Mouse (Mus musculus): ENCODE results near the gene Mamdc2. TPM values are rescaled to one million over a fixed set of nuclear protein-coding genes. Genes with fewer than 3 reads are reported as not detected.

Gene Mamdc2
- polyA plus RNA-seq, 1 experiment = 0.95 TPM

GRCm38 (mm10) chr19:23332883-23333282 is 115.4 kb downstream of the Mamdc2 start:
- Histone ChIP-seq H3K4me3 (ENCODE audit: insufficient read depth, low read depth, low read length) (no peak overlapping the region), H3K36me3 (ENCODE audit: control insufficient read depth, insufficient read depth, low read length) (no peaks in the 10 kb centered on the region), H3K27ac (ENCODE audit: insufficient read depth, low read depth, low read length) (no peak overlapping the region), H3K27me3 (replicated peaks; ENCODE audit: control insufficient read depth, insufficient read depth, low read length) (no peaks in the 10 kb centered on the region), H3K4me1 (ENCODE audit: control insufficient read depth, insufficient read depth, low read length) (no peaks in the 10 kb centered on the region)
- TF ChIP-seq CTCF (conservative IDR thresholded peaks at IDR 0.05; ENCODE audit: insufficient read depth, insufficient read length, low read depth, low read length) = no peak
- TF ChIP-seq POLR2A (IDR thresholded peaks at IDR 0.05; ENCODE audit: low read depth, low read length) = no peak
- no peak for DNase-seq
- WGBS = 91% methylated on average over 1 of the region's 1 CpGs

- TF ChIP-seq POLR2A (IDR thresholded peaks at IDR 0.05; ENCODE audit: low read depth, low read length) (no peak), CTCF (conservative IDR thresholded peaks at IDR 0.05; ENCODE audit: insufficient read depth, insufficient read length, low read depth, low read length) (no peak)
- no peak for DNase-seq
- Histone ChIP-seq H3K27ac (ENCODE audit: insufficient read depth, low read depth, low read length) (no peak overlapping the region), H3K4me3 (ENCODE audit: insufficient read depth, low read depth, low read length) (no peak overlapping the region), H3K27me3 (replicated peaks; ENCODE audit: control insufficient read depth, insufficient read depth, low read length) (no peaks in the 10 kb centered on the region), H3K36me3 (ENCODE audit: control insufficient read depth, insufficient read depth, low read length) (no peaks in the 10 kb centered on the region), H3K4me1 (ENCODE audit: control insufficient read depth, insufficient read depth, low read length) (no peaks in the 10 kb centered on the region)
- 41% methylated on average over 6 of the region's 6 CpGs for WGBS
Observed at GRCm38 (mm10) chr19:23330842-23331241, 117.4 kb downstream of the Mamdc2 start.

- H3K27ac ChIP-seq (ENCODE audit: insufficient read depth, low read depth, low read length) = no peak overlapping the region
- no peaks in the 10 kb centered on the region for H3K27me3 ChIP-seq (replicated peaks; ENCODE audit: control insufficient read depth, insufficient read depth, low read length)
- WGBS = 95% methylated on average over 2 of the region's 2 CpGs
- TF ChIP-seq CTCF (conservative IDR thresholded peaks at IDR 0.05; ENCODE audit: insufficient read depth, insufficient read length, low read depth, low read length) (no peak), POLR2A (IDR thresholded peaks at IDR 0.05; ENCODE audit: low read depth, low read length) (no peak)
- H3K4me1 ChIP-seq (ENCODE audit: control insufficient read depth, insufficient read depth, low read length) = no peaks in the 10 kb centered on the region
- no peak for DNase-seq
- no peaks in the 10 kb centered on the region for H3K36me3 ChIP-seq (ENCODE audit: control insufficient read depth, insufficient read depth, low read length)
- no peak overlapping the region for H3K4me3 ChIP-seq (ENCODE audit: insufficient read depth, low read depth, low read length)
Observed at GRCm38 (mm10) chr19:23329346-23329745, 118.9 kb downstream of the Mamdc2 start.

- TF ChIP-seq POLR2A (IDR thresholded peaks at IDR 0.05; ENCODE audit: low read depth, low read length) = no peak
- no peak for TF ChIP-seq CTCF (conservative IDR thresholded peaks at IDR 0.05; ENCODE audit: insufficient read depth, insufficient read length, low read depth, low read length)
- Histone ChIP-seq H3K27ac (ENCODE audit: insufficient read depth, low read depth, low read length) (no peak overlapping the region), H3K36me3 (ENCODE audit: control insufficient read depth, insufficient read depth, low read length) (no peaks in the 10 kb centered on the region), H3K4me1 (ENCODE audit: control insufficient read depth, insufficient read depth, low read length) (no peaks in the 10 kb centered on the region), H3K27me3 (replicated peaks; ENCODE audit: control insufficient read depth, insufficient read depth, low read length) (no peaks in the 10 kb centered on the region), H3K4me3 (ENCODE audit: insufficient read depth, low read depth, low read length) (no peak overlapping the region)
- WGBS = 91% methylated on average over 3 of the region's 3 CpGs
- no peak for DNase-seq
Observed at GRCm38 (mm10) chr19:23327056-23327640, 121.1 kb downstream of the Mamdc2 start.

GRCm38 (mm10) chr19:23323107-23323506 is 125.1 kb downstream of the Mamdc2 start:
- TF ChIP-seq CTCF (conservative IDR thresholded peaks at IDR 0.05; ENCODE audit: insufficient read depth, insufficient read length, low read depth, low read length) (no peak), POLR2A (IDR thresholded peaks at IDR 0.05; ENCODE audit: low read depth, low read length) (no peak)
- Histone ChIP-seq H3K4me1 (ENCODE audit: control insufficient read depth, insufficient read depth, low read length) (no peaks in the 10 kb centered on the region), H3K27me3 (replicated peaks; ENCODE audit: control insufficient read depth, insufficient read depth, low read length) (no peaks in the 10 kb centered on the region), H3K4me3 (ENCODE audit: insufficient read depth, low read depth, low read length) (no peak overlapping the region), H3K27ac (ENCODE audit: insufficient read depth, low read depth, low read length) (no peak overlapping the region), H3K36me3 (ENCODE audit: control insufficient read depth, insufficient read depth, low read length) (no peaks in the 10 kb centered on the region)
- no peak for DNase-seq
- WGBS = 67% methylated on average over 3 of the region's 3 CpGs

- TF ChIP-seq POLR2A (IDR thresholded peaks at IDR 0.05; ENCODE audit: low read depth, low read length) (no peak), CTCF (conservative IDR thresholded peaks at IDR 0.05; ENCODE audit: insufficient read depth, insufficient read length, low read depth, low read length) (no peak)
- H3K27ac ChIP-seq (ENCODE audit: insufficient read depth, low read depth, low read length) = no peak overlapping the region
- no peaks in the 10 kb centered on the region for H3K36me3 ChIP-seq (ENCODE audit: control insufficient read depth, insufficient read depth, low read length)
- no peaks in the 10 kb centered on the region for H3K27me3 ChIP-seq (replicated peaks; ENCODE audit: control insufficient read depth, insufficient read depth, low read length)
- 84% methylated on average over 5 of the region's 5 CpGs for WGBS
- no peak overlapping the region for H3K4me3 ChIP-seq (ENCODE audit: insufficient read depth, low read depth, low read length)
- no peak for DNase-seq
- H3K4me1 ChIP-seq (ENCODE audit: control insufficient read depth, insufficient read depth, low read length) = no peaks in the 10 kb centered on the region
Observed at GRCm38 (mm10) chr19:23317989-23318358, 130.3 kb downstream of the Mamdc2 start.

GRCm38 (mm10) chr19:23317295-23317988 is 130.8 kb downstream of the Mamdc2 start:
- WGBS = 69% methylated on average over 5 of the region's 5 CpGs
- Histone ChIP-seq H3K4me1 (ENCODE audit: control insufficient read depth, insufficient read depth, low read length) (no peaks in the 10 kb centered on the region), H3K27me3 (replicated peaks; ENCODE audit: control insufficient read depth, insufficient read depth, low read length) (no peaks in the 10 kb centered on the region), H3K4me3 (ENCODE audit: insufficient read depth, low read depth, low read length) (no peak overlapping the region), H3K27ac (ENCODE audit: insufficient read depth, low read depth, low read length) (no peak overlapping the region), H3K36me3 (ENCODE audit: control insufficient read depth, insufficient read depth, low read length) (no peaks in the 10 kb centered on the region)
- no peak for DNase-seq
- TF ChIP-seq POLR2A (IDR thresholded peaks at IDR 0.05; ENCODE audit: low read depth, low read length) = no peak
- TF ChIP-seq CTCF (conservative IDR thresholded peaks at IDR 0.05; ENCODE audit: insufficient read depth, insufficient read length, low read depth, low read length) = no peak

All from kidney, adult 2 months (tissue).